Mouse (Mus musculus) layer of hippocampus, postnatal 14 days (tissue): ENCODE measurements around the gene Olfr987. TPM values are rescaled to one million over a fixed set of nuclear protein-coding genes. Genes with fewer than 3 reads are reported as not detected.
"Not testable (repeated sequence)": the region's sequence is repeated elsewhere in the genome, so short reads cannot be mapped to it uniquely, and the experiment has no call there.

Source experiments
- DNase-seq, 2 experiments: peaks; one replicate each; pipeline ENCODE4 v3.0.0; 2021 to 2022; ENCODE audit warnings: low spot score in 2 of 2, mixed read lengths in 1 of 2
- long read RNA-seq, 2 experiments: library from polyadenylated mRNA; stranded (forward); transcript quantifications; one replicate each; pipeline ENCODE4 v2.0.0; 2021
- total RNA-seq, 2 experiments: library from RNA; stranded (reverse); gene quantifications; 2 replicates each; pipeline ENCODE4 v1.2.3; 2021

The Olfr987 gene
- not detected for total RNA-seq
- long read RNA-seq, experiment 1, result 0 reads
- long read RNA-seq, experiment 2, result 0 reads

DNA sequence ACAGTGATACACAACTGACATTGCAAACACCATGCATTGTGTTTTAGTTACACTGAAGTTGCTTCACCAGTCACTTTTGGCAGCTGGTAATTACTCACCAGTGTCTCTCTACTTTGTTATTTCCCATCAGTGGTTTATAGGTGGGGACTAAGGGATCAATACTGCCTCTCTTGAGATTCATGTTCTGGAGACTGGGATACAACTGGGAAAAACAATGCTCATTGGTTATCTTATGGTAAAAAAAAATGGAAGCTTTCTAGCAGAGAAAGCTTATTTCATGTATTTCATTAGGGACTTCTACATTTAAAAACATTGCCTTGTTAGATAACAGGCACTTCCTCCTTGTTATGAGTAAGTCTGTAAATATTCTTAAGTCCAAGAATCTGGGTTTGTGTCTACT lies at the start of gene Olfr987:
Olfr987 (minus strand) TSS at position 101 of the 400 bp plus-strand sequence.
- DNase-seq, result not testable (repeated sequence)

DNA sequence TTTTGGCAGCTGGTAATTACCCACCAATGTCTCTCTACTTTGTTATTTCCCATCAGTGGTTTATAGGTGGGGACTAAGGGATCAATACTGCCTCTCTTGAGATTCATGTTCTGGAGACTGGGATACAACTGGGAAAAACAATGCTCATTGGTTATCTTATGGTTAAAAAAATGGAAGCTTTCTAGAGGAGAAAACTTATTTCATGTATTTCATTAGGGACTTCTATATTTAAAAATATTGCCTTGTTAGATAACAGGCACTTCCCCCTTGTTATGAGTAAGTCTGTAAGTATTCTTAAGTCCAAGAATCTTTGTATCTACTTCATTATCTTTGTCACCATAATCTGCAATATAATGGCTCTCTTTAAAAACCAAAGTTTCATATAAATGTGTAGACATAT lies 24.0 kb upstream of the Olfr987 start, which contains the start of gene Olfr988:
Olfr988 (minus strand) TSS at position 101 of the 400 bp plus-strand sequence.
- DNase-seq, result not testable (repeated sequence)

DNA sequence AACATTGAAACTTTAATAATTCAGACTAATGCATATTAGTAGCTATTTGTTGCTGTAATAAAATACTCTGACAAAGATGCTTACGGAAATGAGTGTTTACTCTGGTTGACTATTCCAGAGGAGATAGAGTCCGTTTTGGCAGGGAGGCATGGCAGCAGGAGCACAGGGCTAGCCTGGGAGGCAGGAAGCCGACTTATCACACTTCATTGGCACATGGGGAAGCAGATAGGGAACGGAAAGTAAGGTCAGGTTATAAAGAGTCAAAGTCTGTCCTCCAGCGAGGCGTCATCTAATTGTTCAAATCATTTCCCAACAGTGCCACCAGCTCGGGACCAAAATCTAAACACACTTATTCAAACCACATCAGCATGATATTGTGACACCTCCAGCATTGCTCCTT lies 857 bp upstream of the Olfr987 start:
- DNase-seq, result no peak

DNA sequence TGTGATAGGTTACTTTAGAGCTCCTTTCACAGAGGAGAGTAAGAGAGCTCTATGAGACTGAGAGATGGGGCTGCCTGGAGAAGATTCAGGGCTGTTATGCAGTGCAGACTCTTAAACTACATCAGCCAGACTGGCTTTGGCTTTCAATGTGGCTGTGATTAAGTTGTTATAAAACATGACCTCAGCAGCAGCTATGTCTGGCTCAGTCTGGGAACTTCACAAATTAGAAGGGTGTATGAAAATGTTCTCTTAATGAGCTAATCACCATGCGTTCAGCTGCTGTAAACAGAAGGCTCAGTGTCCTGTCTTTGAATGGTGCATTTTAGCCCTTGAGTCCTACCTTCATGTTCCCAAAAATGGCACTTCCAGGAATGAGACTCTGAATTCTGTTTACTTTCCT lies 20.0 kb downstream of the Olfr987 start:
- DNase-seq, result peak in 1 of 2 experiments; percentile 8

DNA sequence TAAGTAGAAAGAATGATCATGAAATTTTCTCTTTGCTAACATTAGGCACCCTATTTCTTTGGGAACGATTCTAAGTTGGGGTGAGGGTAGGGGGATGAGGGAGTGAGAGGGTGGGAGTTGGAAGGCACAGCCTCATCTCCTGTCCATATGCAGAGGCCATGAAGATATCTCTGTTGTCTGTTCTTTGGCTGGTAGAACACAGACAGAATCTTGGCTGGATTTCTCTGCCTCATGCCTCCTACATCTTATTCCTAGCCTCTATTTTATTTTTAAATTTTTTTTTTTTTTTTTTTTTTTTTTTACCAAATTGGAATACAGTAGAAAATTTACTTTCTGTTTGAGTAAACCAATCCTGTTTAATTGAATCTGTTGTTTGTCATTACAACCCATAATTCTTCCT lies 53.7 kb downstream of the Olfr987 start:
- no peak for DNase-seq

DNA sequence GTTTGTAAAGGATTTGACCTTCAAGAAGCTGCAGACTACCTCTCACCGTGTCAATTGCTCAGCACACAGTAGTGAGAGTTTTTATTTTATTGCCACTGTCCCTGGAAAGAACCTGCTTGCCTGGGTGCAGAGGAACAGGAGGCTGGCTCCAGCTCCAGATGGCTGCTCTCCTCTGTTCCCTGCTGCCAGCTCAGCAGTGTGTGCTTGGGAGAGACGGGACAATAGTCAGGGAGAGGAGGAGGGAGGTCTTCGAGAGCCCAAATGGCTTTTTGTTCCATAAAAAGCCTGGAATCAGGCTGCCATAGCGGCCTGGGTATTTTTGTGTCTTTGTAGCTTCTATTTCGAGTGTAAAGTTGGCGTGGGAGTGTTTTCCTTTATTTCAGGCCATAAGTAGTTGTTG lies 54.5 kb downstream of the Olfr987 start:
- peak; percentile 69 to 83 for DNase-seq

DNA sequence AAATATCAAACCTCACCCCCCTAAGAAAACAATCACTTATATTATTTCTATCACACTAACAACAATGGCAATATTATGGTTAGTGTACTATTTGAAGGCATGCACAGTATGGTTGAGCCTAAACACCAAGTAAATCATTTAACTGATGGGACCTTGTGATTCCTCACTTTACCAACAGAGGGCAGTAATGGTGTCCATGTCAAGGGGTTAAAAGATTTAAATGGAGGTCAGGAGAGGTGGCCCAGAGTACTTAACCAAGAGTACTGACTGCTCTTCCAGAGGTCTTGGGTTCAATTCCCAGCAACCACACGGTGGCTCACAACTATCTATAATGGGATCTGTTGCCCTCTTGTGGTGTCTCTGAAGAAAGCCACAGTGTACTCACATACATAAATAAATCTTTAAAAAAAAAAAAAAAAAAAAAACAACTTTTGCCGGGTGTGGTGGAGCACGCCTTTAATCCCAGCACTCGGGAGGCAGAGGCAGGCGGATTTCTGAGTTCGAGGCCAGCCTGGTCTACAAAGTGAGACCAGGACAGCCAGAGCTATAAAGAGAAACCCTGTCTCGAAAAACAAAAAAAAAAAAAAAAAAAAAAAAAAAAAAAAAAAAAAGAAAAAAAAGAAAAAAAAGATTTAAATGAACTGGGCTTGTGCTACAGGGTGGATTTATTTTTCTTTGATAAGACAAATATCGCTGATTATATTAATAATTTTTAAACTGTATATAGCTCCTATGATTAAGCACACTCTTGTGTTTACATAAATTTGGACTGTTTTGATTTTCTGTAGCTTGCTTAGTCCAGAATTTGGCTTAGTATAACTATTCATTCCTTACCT lies 55.3 kb downstream of the Olfr987 start:
- DNase-seq, result no peak

DNA sequence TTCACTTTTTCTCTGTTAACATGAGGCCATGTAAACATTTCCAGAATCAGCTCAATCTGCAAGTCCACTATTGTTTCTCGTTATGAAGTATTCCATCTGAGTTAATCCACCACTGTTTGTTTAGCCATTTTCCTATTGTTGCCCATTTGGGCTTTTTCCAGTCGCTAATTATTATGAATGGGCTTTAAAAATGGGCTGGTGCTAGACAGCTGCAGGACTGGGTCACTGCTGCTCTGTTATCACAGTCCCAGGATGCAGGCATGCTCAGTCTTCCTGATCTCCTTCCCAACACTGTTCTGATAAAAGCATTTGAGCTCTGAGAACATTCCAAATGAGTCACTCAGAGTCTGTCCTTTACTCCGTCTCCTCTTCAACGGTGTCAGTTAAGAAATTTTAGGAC lies 58.1 kb downstream of the Olfr987 start:
- DNase-seq, result no peak

Other genes with a start within 250 kb of the Olfr987 start
- 1 to 10 TPM; 6.1 to 8.1 TPM for gene Aplnr, start 203.1 kb downstream of the Olfr987 start, total RNA-seq
- gene Lrrc55, start 142.1 kb downstream of the Olfr987 start, total RNA-seq, result 10 to 100 TPM; 23.0 to 26.1 TPM
- not detected for gene Olfr988, start 23.9 kb upstream of the Olfr987 start, total RNA-seq
- gene Olfr992, start 70.2 kb upstream of the Olfr987 start, total RNA-seq, result not detected
- gene Olfr993, start 75.6 kb upstream of the Olfr987 start, total RNA-seq, result not detected
- gene Olfr994, start 97.1 kb upstream of the Olfr987 start, total RNA-seq, result not detected
- not detected for gene Olfr995, start 104.3 kb upstream of the Olfr987 start, total RNA-seq
- under 1 TPM; 0.43 to 0.65 TPM for gene 4833423E24Rik, start 179.7 kb upstream of the Olfr987 start, total RNA-seq
- not detected for gene Olfr996, start 239.9 kb upstream of the Olfr987 start, total RNA-seq
- not detected for gene Olfr998, start 249.6 kb upstream of the Olfr987 start, total RNA-seq